Mouse (Mus musculus) lung, adult 2 months (tissue): ENCODE measurements around the gene Hltf. TPM values are rescaled to one million over a fixed set of nuclear protein-coding genes. Genes with fewer than 3 reads are reported as not detected.
A peak's percentile ranks its signal among the peaks of the same experiment; 100 is the strongest.
"Not testable (repeated sequence)": the region's sequence is repeated elsewhere in the genome, so short reads cannot be mapped to it uniquely, and the experiment has no call there.

ENCODE experiments used
- DNase-seq: peaks from one replicate; pipeline ENCODE4 v3.0.0; 2022
- H3K4me1 ChIP-seq: fragments of 200-500 bp; 2 replicates; pipeline ENCODE4 v1.6.1; 2011; ENCODE audit warnings: low read length; ENCODE audit not compliant: control insufficient read depth, insufficient read depth
- H3K4me3 ChIP-seq: fragments of 200-500 bp; replicated peaks from 2 replicates; pipeline ENCODE3; 2011; ENCODE audit warnings: low read depth, mild to moderate bottlenecking, control low read depth, low read length; ENCODE audit errors: extremely low read depth
- CTCF ChIP-seq: fragments of 200-500 bp; IDR thresholded peaks from 2 replicates; pipeline ENCODE4 v1.5.1; 2011; ENCODE audit warnings: mild to moderate bottlenecking, low read length, control low read depth; ENCODE audit not compliant: insufficient read depth
- POLR2A ChIP-seq: fragments of 200-500 bp; IDR thresholded peaks from 2 replicates; pipeline ENCODE4 v1.6.1; 2011; ENCODE audit warnings: low read depth, mild to moderate bottlenecking, control low read depth, low read length, borderline replicate concordance; ENCODE audit errors: extremely low read depth
- WGBS: fragments of 180-500 bp; shearing (Covaris S2); methylation state at CpG from one replicate; pipeline ENCODE4 v1.1.7; 2018; 5-methylcytosine and 5-hydroxymethylcytosine counted together
- polyA plus RNA-seq: library from polyadenylated mRNA; depleted of rRNA; stranded (reverse); fragments of >200 nt; gene quantifications from 2 replicates; pipeline ENCODE4 v1.2.3, GENCODE M21; 2012

Hltf gene
- polyA plus RNA-seq, 1 experiment: 4.8 TPM

DNA sequence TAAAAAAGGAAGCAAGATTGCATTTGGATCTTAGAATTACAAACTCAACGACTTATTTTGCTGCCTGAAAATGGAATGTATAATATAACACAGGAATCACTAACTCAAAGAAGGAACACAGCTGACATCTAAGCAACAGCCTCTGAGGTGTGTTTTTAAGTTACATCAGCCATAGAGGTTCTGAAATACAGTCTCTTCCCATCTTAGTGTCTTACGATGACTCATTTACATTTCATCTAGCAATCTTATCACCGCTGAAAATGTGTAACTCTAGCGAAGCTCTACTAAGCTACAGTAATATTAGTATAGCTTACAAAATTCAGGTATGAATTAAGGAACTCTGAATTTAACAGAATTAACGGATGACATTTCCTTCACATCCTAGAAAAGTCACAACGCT is 26.8 kb upstream of the Hltf start:
- TF ChIP-seq POLR2A (no peak), CTCF (no peak)
- WGBS: 84% methylated on average over 6 of the region's 6 CpGs
- DNase-seq: no peak
- Histone ChIP-seq H3K4me1 (peaks cover 10% of the 10 kb centered on the region), H3K4me3 (no peak overlapping the region)

DNA sequence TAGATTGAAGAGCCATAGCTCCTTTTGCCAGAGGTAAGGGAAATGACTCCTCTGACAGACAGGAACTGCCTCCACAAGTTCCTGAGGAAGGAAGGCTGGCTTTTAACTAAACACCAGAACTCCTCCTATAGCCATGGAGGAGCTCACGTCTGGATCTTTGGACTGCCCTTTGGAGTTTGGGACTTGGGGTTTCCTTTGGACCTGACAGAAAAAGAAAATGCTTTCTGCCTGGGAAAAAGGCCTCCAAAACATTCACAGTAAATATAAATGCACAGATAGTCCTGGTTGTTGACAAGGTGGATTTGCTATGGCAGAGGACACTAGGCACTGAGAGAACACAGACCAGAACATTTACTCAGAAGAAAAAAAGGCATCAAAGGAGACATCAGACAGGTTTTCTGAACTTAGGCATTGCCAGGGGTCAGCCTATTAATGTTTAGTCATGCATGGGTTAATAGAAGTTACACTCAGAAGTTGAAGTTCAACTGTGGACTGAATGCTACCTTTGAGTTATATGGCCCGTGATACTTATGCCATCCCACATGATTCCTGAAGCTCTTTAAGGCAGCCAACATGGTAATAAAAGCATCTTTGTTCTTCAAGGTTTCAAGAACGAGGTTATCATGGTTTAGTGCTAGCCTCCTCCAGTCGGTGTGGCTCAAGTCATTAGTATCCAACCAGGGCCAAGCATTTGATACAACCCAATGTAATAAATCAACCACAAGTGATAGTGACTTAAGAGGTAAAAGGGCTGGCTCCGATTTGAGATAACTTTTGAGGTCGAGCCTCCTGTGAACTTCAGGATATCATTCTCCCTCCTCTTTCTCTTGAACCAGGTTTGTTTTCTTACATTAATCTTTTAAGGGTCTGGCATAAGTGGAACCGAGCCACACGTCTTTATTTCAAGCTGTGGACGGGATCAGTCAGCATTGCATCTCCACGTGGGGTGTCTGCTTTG is 23.6 kb upstream of the Hltf start:
- 8% methylated on average over 10 of the region's 10 CpGs for WGBS
- no peak for DNase-seq

DNA sequence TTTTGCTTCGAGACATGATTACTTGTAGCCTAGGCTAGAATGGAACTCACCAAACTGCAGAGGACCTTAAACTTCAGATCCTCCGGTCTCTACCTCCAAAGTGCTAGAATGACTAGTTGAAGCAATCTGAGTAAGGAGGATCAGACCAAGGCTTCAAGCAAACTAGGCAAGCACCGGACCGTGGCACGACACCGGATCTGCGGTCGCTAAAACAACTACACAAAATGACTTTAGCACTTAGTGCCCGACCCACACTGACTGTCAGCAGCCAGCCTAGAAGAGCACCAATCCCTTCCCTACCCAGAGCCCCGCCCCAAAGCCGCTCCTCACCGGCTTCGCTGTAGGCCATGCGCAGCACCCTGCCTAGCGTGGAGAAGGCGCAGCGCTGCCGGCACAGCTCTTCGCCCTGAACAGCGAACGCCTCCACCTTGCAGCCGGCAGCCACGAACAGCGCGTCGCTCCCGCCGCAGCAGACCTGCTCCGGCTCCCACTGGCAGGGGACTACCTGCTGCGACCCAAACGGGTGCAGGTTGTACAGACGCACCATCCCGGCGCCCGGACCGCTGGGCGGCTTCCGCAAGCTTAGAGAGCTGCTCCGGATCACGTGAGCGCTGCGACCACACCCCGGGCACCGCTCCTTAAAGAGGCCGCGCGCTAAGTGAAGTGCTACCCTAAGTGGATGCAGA is 22.7 kb upstream of the Hltf start, which contains the start of gene Hps3:
Gene Hps3 (minus strand): TSS at position 597 of the 686 bp plus-strand sequence.
- peak; percentile 91 for DNase-seq
- Histone ChIP-seq H3K4me1 (peaks cover 10% of the 10 kb centered on the region), H3K4me3 (peak within 1 kb of the TSS; percentile 96)
- TF ChIP-seq POLR2A (peak; percentile 76; the same call in 1 of the 2 replicates), CTCF (no peak)
- WGBS: under 1% methylated on average over 47 of the region's 47 CpGs

More for the DNA sequence above, 23.6 kb upstream of the Hltf start:
- Histone ChIP-seq H3K4me1 (peaks cover 10% of the 10 kb centered on the region), H3K4me3 (peak overlapping the region; percentile 96)
- no peak for TF ChIP-seq CTCF
- no peak for TF ChIP-seq POLR2A

DNA sequence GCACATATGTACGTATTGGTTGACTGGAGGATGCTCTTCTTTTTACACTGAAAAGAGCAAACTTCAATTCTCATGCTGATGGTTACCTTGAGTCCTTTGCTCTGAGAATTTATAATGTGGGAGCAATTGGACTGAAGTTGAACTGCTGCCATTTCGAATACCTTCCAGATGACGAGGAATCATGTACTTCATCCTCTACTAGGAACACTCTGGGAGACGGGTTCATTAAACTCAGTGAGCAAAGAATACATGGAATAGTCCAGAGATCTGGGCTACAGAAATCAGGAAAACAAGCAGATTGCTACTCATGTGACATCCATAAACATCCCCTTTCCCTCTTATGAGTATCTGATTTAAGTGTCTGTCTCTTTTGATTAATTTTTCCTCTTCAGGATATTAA is 21.5 kb upstream of the Hltf start:
- Histone ChIP-seq H3K4me3 (no peak overlapping the region), H3K4me1 (peaks cover 10% of the 10 kb centered on the region)
- no peak for DNase-seq
- TF ChIP-seq CTCF (no peak), POLR2A (no peak)
- WGBS: 79% methylated on average over 4 of the region's 4 CpGs

DNA sequence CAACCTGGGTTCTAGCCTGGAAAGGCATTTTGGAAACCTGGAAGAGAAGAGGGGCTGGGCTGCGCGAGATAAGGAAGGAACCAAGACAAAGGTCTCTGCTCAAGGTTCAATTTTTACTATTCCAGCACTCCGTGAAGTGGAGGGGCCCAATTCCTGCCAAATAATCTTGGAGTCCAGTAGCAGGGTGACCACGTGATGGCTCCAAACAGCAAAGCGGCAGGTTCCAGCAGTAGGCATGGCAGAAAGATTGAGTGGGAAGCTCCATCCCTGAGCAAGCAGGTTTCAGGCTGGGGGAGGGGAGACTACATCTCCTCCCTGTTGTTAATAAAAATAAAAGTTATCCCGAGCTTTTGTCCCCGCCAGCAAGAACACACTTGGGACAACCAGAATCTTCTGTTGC is 16.1 kb upstream of the Hltf start:
- H3K4me1 ChIP-seq, DNase-seq, H3K4me3 ChIP-seq: not testable (repeated sequence)
- 91% methylated on average over 7 of the region's 7 CpGs for WGBS

DNA sequence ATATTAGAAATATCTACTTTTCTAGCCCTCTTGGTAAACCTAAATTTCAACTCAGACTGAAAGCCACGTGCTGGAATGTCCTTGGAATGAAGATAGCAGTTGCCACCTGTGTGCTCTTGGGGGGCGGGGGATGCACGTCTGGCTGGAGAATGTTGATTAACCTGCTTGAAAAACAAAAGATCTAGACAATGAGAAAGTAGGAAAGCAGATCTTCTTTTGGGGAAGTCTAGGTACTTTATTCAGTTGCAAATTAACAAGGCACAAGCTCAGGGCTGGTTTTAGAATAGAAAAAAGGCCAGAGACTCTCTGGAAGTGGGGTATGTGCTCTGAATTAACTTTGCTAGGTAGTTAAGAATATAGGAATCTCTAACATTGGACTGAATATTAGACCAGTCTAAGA is 12.9 kb upstream of the Hltf start:
- DNase-seq, H3K4me1 ChIP-seq, H3K4me3 ChIP-seq: not testable (repeated sequence)
- WGBS: 67% methylated on average over 3 of the region's 3 CpGs

DNA sequence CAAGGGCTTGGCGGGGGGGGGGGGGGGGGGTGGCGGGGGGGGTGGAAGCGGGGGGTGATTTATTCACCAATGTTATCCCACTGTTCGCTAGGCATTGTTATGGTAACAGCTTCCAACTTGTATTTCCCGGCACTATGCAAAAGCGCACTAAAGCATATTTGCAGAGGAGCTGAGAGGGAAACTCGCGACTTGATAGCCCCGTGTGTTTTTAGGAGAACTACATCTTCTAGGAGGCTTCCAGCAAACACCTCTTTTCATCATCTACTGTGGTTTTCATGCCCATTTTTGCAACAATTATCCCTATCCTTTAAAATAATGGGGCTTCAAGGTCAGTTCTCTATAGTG is 558 bp downstream of the Hltf start:
- Histone ChIP-seq H3K4me3 (peak overlapping the region; percentile 84), H3K4me1 (0 out of 2 replicates have a peak, but pooled peaks cover 2% of the 10 kb centered on the region)
- 0% methylated on average over 7 of the region's 9 CpGs for WGBS
- DNase-seq: no peak
- no peak for TF ChIP-seq POLR2A
- TF ChIP-seq CTCF: no peak

DNA sequence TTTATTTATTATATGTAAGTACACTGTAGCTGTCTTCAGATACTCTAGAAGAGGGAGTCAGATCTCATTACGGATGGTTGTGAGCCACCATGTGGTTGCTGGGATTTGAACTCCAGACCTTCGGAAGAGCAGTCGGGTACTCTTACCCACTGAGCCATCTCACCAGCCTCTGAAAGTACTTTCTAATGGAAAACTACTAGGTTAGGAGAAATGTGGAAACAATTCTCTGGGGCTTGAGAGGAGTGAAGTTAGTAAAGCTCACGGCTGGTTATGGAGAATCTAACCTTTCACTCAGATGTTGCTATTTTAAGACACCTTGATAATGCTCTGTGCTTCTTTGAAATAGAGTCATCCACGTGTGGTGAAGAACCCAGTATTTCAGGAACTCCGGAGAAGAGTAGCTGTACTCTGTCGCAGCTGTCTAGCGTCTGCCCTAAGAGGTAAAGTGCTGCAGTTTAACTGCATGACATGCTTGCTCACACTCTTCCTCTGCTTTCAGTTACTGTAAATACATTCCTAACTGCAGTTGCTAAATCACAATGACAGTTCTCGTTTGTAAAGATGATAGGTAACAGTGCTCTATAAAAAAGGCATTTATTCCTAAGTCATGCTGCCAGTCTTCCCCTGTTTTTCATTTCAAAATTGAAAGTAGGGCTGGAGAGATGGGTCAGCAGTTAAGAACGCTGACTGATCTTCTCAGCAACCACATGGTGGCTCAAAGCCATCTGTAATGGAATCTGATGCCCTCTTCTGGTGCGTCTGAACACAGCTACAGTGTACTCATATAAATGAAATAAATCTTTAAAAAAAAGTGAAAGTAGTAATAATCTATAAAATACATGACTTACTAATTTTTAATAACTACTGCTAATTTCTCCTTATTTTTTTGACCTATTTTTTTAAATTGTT is 18.8 kb downstream of the Hltf start:
- Histone ChIP-seq H3K4me1 (no peaks in the 10 kb centered on the region), H3K4me3 (no peak overlapping the region)
- TF ChIP-seq POLR2A (no peak), CTCF (no peak)
- 80% methylated on average over 11 of the region's 11 CpGs for WGBS
- DNase-seq: no peak

DNA sequence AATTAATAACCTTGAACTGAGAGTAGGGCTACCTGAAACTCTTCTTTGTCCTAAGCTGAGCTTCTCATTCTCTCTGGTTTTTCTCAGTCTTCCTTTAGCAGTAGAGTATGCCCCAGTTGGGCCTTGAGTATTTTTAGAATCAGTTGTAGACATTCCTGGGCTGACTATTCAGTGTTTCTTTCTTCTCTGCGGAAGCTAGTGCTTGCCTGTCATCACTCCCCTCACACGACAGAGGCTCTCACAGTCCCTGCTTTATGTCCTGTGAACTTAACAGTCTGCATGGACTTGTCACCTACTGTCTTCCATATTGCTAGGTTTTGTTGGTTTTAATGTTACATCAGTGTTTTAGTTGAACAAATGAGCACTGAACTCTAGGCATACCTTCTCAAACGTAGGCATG is 24.6 kb downstream of the Hltf start:
- H3K4me1 ChIP-seq: no peaks in the 10 kb centered on the region
- TF ChIP-seq CTCF: no peak
- no peak for TF ChIP-seq POLR2A
- 70% methylated on average over 3 of the region's 3 CpGs for WGBS
- no peak for DNase-seq
- H3K4me3 ChIP-seq: no peak overlapping the region
